Mouse (Mus musculus) right cerebral cortex, postnatal 14 days (tissue): Measurements from ENCODE around the gene Chrna7.

ENCODE experiments used
- DNase-seq: peaks from one replicate; pipeline ENCODE4 v3.0.0; 2022

The Chrna7 gene

DNA sequence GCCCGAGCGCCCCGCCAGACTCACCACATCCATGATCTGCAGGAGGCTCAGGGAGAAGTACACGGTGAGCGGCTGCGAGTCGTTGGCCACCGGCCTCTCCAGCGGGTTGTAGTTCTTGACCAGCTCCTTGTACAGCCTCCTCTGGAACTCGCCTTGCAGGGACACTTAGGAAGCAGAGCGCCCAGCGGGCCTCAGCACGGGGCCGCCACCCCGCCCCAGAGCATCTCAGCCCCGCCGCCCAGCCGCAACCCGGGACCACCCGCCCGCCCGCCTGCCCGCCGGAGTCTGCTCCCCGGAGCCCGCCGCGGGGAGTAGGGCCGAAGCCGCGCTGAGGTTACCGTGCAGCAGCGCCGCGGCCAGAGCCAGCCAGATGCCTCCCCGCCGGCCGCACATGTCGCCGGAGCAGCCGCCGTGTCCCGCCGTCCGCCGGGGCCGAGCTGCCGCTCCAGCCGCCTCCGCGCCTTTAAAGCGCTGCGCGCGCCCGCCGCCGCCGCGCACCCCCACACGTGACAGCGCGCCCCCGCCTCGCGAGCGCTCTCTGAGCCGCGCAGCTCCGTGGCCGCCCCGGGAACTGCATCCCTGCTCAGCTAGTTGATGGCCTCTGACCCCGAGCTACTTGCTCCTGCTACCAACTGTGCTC lies at the start of gene Chrna7:
Chrna7 (minus strand) TSS at position 486 of the 640 bp plus-strand sequence.
- DNase-seq = peak; percentile 86

DNA sequence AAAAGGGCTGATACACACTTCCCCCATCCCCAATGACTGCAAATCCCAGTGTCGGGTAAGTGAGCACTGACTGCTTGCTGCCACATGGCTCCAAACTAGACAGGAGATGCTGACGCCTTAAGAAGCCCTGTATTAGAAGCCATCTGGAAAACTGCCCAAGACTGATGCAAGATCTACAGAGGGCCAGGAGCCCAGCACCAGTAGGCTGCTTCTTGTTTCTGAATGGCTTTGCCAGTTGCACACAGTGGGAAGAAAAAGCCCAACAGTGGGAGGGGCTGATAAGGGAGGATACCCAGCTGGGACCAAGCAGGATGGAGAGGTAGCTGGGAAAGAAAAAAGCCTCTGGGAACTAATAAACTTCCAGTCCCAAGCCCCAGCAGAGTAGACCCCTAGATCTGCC lies 37.0 kb upstream of the Chrna7 start:
- DNase-seq = no peak

DNA sequence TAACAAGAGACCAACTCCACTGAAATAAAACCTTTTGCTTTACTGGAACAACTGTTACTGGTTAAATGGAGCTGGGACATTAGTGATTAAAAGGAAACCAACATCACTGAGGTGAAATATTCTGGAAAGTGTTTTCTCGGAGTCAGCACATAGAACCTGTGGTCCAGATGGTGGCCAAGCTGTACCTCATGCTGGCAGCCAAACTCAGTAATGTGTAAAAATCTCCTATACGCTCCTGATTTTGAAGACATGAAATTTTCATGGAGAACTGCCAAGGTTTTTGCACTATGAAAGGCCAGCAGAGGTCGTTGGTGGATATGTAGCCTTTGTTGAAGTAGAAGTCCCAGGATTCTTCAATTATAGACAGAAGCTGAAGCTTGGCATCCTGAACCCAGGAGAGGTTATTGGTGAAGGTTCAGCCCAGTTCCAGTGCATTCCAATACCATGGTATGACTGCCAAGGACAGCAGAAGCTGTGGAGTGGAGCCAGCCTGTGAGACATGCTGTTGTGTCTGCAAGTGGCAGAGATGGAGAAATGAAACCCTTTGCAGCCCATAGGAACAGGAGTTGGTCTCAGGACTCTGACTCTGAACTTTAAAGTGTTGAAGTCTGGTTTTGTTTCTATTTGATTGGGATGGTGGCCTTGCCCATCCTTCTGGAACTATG lies 25.6 kb upstream of the Chrna7 start:
- no peak for DNase-seq

DNA sequence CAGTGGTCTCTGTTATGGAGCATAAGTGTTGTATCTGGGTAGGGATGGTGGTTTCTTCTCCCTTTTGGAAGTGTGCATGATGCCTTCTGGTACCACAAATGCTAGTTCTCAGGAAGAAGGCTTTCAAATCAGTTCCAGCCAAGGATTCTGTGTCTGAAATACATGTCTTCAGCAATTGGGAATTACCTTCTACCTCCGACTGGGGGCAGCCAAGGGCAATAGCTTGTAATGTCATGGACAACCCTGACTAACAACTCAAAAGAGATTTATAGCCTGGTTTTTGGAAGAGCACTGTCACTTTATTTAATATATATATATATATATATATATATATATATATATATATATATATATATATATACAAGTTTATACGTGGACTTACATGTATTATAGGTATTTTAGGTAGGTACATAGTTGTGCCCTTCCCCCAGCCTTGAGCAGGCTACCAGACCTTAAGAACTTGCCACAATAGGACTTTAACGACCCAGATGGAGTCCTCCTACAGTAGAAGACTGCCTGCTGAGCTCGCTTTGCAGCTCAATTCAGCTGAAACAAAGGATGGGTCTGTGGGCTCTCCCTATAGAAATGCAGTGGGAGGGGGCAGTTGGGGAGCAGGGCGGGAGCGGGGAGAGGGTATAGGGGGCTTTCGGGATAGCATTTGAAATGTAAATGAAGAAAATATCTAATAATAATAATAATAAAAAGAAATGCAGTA lies 12.9 kb upstream of the Chrna7 start:
- no peak for DNase-seq

DNA sequence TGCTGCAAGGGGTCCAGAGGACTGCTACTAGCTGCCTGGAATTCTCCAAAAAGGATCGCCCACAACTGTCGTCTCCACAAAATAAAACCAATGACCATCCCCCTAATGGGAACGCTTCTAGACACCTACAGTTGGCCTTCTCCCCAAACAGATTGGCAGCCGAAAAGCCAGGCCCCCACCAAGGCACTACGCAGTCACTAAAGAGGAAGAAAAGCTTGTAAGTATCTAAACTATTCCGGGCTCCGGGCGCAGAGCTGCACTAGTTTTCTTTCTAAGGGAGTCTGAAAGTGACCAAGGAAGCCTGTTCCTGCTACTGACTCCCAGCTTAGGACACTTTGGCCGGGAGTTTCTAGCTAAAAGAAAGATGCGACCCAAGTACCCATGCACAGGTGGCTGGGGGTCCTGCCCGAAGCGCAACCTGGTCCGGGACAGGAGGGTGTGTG lies 707 bp downstream of the Chrna7 start:
- no peak for DNase-seq

DNA sequence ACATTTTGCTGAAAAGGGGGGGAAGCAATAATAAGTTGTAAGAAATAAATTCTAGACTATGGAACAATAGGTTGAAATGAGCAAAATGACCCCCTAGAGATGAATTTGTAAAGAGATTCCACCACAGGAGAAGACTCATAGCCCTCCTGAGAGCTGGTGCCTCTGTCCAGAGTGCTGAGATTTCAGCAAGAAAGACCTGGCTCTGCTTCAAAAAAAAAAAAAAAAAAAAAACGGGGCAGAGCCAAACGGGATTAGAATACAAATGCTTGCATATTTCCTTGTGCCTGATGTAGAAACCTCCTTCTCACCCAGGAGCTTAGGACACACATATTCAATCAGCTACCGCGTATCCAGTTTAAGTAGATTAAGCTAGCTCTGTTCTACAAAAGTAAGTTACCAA lies 2.9 kb downstream of the Chrna7 start:
- no peak for DNase-seq

DNA sequence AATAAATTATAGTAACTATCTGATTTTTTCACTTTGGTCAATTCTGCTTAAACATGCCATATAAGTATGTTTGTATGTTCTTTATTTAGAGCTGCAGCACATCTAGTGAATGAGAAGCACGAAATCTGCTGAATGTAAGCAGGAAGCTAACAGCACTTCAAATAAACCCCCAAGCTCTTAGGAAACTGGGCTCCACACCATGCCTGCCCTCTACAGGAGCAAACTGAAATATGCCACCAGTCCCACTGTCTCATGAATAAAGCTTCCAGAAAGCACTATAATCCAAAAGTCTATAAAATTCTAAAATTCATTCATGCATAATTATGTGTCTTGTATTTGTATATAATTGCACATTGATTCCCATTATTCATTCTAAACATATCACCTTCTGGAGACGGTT lies 5.2 kb downstream of the Chrna7 start:
- peak; percentile 24 for DNase-seq

DNA sequence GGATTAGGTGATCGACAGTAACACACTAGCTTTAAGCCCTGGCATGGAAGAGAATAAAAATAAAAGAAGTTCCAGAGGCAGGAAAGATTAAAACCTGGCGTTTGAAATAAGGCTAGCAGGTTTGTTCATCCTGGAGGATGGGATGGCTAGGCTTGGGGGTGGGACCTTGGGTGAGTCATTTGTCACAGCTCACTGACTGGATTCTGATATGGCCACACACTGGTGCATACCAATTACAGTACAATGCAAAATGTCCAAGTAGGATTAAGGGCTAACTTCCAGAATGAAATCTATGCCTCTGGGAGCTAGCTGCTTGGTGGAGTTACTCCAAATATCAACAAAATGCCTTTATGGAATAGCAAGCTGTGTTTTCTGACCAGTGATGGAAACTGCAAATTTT lies 16.8 kb downstream of the Chrna7 start:
- no peak for DNase-seq

DNA sequence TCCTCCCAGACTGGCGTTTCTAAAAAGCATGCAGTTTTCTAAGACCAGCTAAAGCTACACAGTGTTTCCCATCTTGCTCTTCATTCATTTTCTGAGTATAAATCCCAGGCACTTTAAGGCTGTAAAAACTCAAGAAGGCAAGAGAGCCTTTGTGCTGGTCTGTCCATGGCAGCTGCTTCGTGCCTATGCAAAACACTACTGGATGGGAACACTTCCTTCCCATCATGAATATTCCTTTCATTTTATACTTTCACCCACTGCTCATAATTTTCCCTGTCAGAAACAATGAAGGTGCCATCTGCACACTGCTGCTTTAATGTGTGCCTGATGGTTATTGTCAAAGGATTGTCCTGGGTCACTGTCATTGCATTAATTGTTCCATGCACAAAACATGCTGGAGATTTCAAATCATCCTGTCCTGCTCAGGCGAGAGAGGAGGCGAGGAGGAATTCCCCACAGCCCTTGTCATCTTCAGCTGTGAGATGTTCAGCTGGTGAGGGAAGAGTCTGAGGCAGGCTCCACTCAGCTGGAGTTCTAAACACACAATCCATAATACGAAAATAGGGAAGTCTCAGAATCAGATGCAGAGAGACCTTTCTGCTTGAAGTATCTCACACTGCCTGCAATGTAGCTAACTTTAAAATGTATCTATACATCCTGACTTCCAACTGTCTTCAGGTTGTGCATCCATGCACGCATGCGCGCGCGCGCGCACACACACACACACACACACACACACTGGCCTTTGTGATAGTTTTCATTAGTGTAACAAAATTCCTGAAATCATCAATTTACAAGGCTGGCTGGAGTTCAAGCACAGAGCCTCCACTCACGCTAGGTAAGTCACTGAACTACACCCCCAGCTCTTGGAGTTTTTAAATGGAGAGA lies 22.5 kb downstream of the Chrna7 start:
- no peak for DNase-seq

DNA sequence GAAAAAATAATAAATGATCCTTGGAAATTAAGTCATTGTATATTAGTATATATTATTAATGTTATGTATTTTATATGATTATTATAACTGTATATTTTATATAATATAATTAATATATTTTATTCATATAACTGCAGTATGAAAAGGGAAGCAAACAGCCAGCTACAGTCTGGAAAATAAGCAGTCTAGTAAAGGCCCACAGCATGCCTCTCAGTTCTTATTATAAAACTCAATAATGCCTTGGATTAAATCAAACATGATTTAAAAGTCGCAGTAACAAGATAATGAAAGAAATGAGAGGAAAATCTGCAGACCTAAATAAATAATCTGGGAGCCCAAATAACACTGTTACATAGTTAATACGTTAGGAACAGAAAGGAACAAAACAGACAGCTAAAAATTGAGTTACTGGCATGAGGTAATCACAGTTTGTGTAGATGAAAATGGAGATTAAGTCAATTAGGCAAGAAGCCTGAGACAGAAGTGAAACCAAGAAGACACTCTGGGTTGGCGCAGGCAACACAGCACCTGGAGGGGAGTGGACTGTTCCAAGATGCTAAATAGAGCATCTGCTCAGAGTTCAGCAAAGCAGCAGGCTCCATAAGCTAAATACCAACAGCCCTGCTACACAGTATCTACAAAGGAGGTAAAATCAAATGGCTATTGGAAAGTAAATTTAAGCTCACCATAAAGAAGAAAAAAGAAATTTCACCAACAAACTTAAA lies 42.1 kb downstream of the Chrna7 start:
- no peak for DNase-seq

DNA sequence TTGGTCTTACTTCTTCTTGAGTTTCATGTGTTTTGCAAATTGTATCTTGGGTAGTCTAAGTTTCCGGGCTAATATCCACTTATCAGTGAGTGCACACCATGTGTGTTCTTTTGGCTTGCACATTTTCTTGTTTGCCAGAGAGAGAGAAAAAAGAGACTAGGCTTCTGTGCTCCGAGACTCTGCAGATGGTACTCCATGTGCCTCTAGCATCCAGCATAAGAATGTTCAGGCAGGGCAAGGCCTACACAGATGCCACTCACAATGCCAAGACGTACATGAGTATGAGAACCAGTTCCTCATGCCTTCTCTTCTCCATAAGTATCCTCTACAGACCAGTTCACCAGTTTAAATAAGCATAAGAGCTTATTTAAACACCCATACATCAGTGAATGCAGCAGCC lies 47.8 kb downstream of the Chrna7 start:
- DNase-seq = no peak

DNA sequence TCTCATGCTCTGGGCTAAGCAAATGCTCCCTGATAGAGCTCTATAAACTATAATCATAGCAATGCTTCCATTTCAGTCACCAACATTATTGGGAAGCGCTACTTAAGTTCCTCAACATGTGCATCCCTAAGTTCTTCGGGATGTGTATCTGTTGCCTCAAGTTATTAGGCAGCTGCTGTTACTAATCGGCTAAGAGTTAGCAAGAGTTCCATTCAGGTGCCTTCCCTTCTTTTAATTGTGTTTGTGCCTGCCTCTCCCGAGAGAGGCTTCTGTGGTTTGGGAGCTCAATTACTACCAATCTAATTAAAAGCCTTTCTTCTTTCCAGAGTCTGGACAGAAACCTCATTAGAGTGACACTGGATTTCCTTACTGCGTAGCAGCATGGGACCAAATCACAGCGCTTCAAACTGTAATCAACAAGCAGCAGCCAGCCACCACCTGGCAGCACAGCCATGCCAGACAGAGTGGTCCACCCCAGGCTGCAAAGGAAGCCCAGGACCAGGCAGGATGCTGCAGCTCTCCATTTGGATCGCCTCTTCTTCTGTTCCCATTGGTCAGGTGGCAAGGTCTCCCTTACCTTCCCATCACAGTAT lies 50.0 kb downstream of the Chrna7 start:
- no peak for DNase-seq

DNA sequence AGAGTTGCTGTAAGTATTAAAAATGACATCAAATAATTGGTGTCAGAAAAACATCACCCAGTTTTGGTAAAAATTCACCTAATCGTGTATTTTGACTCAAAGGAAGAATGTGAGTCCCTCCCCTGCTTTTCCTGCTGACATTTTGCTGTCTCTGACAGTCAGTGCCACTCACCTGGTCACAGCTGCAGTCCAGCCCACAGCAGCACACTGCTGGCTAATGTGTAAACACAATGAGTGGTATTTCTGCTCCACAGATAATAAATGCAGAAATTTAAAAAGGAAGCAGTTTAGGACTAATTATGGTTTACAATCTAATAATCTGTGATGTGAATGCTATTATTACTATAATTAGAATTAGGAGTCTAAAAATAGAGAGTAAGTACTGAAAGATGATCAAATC lies 59.1 kb downstream of the Chrna7 start:
- no peak for DNase-seq

DNA sequence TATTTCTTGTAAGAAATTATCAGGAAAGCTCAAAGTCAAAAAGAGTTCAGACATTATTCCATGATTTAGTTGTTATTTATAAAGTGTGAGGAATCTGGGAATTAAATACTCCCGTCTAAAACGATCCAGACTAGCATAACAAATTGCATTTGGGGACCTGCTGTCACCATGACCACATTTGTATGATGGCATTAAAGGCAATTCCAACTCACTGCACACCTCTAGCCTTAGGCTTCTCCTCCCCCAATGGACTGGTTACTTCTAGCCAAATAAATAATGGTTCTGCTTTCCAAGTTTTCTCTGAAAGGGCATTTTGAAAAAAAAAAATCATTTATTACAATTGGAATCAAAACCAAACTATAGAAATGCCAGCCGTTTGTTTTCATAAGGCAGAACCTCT lies 63.6 kb downstream of the Chrna7 start:
- no peak for DNase-seq

DNA sequence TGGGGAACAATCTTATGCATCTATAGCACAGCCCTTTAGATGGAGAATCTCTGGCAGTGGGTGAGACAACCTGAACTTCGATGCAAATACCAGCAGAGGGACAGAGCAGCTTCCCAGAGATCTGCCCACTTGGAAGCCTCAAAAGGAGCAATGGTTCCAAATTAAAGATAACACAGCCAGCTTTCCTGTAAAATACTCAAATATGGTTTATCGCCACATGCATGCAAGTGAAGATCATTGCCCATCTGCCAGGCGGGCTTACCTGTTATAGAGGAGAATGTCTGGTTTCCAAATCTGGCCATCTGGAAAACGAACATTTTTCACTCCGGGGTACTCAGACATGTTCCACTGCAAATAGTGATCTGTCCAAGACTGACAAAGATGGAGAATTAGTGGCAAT lies 64.0 kb downstream of the Chrna7 start:
- no peak for DNase-seq

DNA sequence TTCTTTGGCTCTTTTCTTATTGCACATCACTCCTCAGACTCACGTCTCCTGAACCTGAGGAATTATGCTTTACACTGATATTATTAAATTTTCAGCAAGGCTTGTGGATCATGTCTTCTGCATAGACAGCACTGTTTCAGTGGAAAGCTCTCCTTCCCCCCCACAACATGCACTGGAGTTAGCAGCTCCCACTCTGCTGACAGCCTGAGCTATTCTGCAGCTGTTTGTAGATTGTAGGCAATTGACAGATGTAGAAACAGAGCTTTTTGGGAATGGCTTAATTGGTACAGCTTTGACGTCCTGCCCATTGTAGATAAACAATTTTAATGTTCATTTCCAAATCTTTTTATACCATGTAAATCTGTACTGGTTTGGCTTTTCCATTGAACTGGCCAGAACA lies 89.8 kb downstream of the Chrna7 start:
- DNase-seq = no peak

DNA sequence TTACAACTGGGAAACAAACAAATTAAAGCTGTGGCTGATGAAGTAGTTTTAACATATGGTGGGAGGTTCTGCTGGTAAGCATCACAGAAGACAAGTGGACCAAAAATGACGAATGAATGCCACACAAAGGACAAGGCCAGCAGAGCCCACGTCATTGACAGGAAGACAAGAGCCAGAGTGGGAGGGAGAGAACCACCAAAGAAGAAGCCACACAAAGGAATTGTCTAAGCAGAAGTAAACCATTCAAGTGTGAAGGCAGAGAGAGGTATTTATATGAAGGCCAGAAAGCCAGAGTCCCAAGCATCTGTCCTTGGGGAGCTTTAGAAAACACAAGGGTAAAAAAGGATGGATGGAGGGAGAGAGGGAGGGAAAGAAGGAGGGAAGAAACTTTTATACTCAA lies 98.7 kb downstream of the Chrna7 start:
- no peak for DNase-seq

DNA sequence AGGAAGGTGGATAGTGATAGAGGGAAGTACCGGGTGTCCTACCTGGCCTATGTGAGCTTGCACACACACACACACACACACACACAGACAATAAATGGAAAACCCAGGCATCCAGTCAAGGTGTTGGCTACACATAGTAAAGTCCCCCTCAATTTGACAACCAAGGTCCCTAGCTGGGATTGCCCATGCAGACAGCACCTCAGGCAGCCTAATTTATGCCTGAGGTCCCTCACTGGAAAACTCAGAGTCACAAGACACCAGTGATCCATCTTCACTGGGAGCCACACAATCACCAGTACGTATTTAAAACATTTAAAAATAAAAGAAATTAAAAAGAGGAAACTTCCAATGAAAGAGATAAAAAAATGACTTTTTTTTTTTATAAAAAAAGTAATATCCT lies 99.1 kb downstream of the Chrna7 start:
- no peak for DNase-seq

DNA sequence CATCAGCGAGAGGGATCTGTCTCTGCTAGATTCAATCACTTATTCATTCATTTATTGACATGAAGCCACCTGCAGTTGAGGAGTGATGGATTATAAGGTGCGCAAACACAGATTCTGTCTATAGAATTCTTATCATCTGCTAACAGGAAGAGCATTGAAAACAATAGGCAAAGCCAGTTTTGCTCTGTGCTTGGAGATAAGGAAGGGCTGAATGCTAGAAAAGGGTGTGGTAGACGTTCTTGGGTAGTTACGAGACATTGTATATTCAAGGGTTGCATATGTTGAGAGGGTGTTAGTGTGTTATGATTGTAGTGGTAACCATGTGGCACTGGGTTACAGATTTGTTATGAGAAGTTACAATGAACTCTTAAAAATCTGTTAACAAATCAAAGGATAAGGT lies 103.0 kb downstream of the Chrna7 start:
- no peak for DNase-seq

DNA sequence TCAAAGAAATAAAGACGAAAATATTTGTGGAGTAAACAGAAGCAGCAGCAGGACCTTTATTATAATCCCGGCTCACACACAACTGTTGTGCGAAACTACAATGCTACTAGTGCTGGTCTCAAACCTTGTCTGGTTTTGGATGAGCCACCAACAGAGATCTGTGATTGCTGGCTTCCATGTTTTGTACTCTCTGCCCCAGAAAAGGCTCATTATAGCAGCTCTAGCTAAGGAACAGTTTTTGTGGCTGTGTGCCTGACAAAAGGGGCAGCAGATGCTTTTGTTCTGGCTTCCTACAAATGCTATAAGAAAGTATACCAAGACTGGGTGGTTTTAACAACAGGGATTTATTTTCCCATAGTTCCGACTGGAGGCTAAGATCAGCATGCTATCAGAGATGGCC lies 126.4 kb downstream of the Chrna7 start:
- no peak for DNase-seq

DNA sequence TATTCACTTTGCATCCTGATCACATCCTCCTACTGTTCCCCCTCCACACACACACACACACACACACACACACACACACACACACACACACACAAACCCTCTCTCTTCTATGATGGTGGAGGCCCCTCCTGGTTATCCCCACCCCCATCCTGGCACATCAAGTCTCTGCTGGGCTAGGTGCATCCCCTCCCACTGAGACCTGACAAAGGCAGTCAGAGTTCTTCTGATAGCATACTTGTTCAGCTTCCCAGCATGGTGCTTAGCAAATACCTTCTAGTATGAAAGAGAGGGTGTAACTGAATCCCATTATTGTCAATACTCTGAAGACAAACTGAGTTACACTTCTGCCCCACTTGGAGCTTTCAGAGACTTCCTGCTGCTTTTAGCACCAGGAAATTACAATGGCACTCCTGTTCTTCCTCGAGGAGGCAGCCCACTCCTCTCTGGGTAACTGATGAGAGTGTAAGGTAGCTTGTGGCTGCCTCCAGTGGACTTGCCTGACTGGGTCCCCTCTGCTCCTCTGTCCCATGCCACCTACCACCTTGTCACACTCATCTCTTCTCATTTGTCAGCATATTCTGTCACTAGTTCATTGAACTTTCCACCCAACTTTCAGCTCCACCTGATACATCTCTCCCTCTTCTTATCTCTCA lies 127.9 kb downstream of the Chrna7 start:
- DNase-seq = no peak

DNA sequence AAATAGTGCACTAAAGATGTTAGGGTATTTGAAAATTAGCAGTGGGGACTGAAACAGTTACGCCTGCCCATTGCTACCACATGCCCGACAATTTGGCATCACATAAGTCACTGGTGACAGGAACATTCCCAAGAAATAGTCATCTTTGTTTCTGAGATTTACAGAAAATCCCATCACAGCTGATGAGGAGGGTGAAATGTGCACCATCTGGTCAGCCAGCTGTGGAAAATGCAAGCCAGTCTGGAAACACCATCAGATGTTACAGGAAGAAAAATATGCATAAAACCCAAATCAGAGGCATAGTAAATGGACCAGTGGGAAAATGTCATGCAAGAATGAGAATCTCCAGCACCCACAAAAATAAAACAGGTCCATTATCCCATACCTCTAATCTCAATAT lies 151.4 kb downstream of the Chrna7 start:
- no peak for DNase-seq
